Comparison of ENCODE assay signal across 8 mouse cellular contexts in genomic region chr19:24308305-24308705, GRCm38 (mm10). TPM values are rescaled to one million over a fixed set of nuclear protein-coding genes. Genes with fewer than 3 reads are reported as not detected.
DNase-seq lines count a peak whose midpoint lies in the region; ATAC-seq and TF ChIP-seq lines count a peak whose summit lies in the region.

No protein-coding gene starts in this region.

- 40% methylated on average over 5 of the region's 5 CpGs for WGBS in intestine, embryonic 16.5 days
- 3% methylated on average over 5 of the region's 5 CpGs for WGBS in limb, embryonic 11.5 days
- WGBS in neural tube, embryonic 12.5 days: 3% methylated on average over 5 of the region's 5 CpGs

- H3K4me3 ChIP-seq in cortical plate, adult 2 months (ENCODE audit: insufficient read depth, low read length): no peak overlapping the region
- H3K4me3 ChIP-seq in intestine, embryonic 16.5 days (ENCODE audit: low read length): no peak overlapping the region
- H3K4me3 ChIP-seq in limb, embryonic 11.5 days (ENCODE audit: low read depth, low read length): no peak overlapping the region
- no peak overlapping the region for H3K4me3 ChIP-seq in neural tube, embryonic 12.5 days

- TF ChIP-seq POLR2A in cortical plate, adult 2 months (IDR thresholded peaks at IDR 0.05; ENCODE audit: extremely low read depth, insufficient read depth, low read length): no peak

- ATAC-seq in intestine, embryonic 16.5 days: peak; percentile 44
- ATAC-seq in limb, embryonic 11.5 days (ENCODE audit: insufficient number of reproducible peaks, low FRiP score, low TSS enrichment, low read depth): no peak
- ATAC-seq in neural tube, embryonic 12.5 days (ENCODE audit: low FRiP score, low read depth): peak; percentile 53

- no peaks in the 10 kb centered on the region for H3K36me3 ChIP-seq in intestine, embryonic 16.5 days (ENCODE audit: control insufficient read depth, insufficient read depth, low read length)
- no peaks in the 10 kb centered on the region for H3K36me3 ChIP-seq in limb, embryonic 11.5 days (ENCODE audit: control insufficient read depth, insufficient read depth, low read length)
- no peaks in the 10 kb centered on the region for H3K36me3 ChIP-seq in neural tube, embryonic 12.5 days

- no peaks in the 10 kb centered on the region for H3K9me3 ChIP-seq in intestine, embryonic 16.5 days (ENCODE audit: control insufficient read depth, low read length)
- no peaks in the 10 kb centered on the region for H3K9me3 ChIP-seq in limb, embryonic 11.5 days (ENCODE audit: control insufficient read depth, low read length)
- H3K9me3 ChIP-seq in neural tube, embryonic 12.5 days: no peaks in the 10 kb centered on the region

- H3K27me3 ChIP-seq in intestine, embryonic 16.5 days (replicated peaks; ENCODE audit: control insufficient read depth, insufficient read depth, low read length): no peaks in the 10 kb centered on the region
- no peaks in the 10 kb centered on the region for H3K27me3 ChIP-seq in limb, embryonic 11.5 days (ENCODE audit: control insufficient read depth, insufficient read depth, low read length)
- no peaks in the 10 kb centered on the region for H3K27me3 ChIP-seq in neural tube, embryonic 12.5 days (replicated peaks)

- peak; percentile 58 for DNase-seq in adrenal gland, postnatal 14 days
- DNase-seq in gastrocnemius, postnatal 36 days: peak; percentile 13 to 18
- DNase-seq in limb, embryonic 11.5 days (ENCODE audit: low spot score): peak; percentile 41
- no peak for DNase-seq in T-cell, adult 2 months (ENCODE audit: low spot score)
- DNase-seq in thymus, postnatal 25 days: no peak

- no peak overlapping the region for H3K4me2 ChIP-seq in intestine, embryonic 16.5 days (ENCODE audit: low read depth, low read length)
- H3K4me2 ChIP-seq in limb, embryonic 11.5 days (ENCODE audit: low read depth, severe bottlenecking): no peak overlapping the region
- H3K4me2 ChIP-seq in neural tube, embryonic 12.5 days (replicated peaks): no peak overlapping the region

- no peak overlapping the region for H3K9ac ChIP-seq in intestine, embryonic 16.5 days (ENCODE audit: low read depth, low read length)
- no peak overlapping the region for H3K9ac ChIP-seq in limb, embryonic 11.5 days (ENCODE audit: low read length)
- 0 out of 2 replicates have a peak overlapping the region, but pooled peaks have one; percentile 1 for H3K9ac ChIP-seq in neural tube, embryonic 12.5 days

- H3K27ac ChIP-seq in cortical plate, adult 2 months (ENCODE audit: insufficient read depth, low read length): 0 out of 2 replicates have a peak overlapping the region, but pooled peaks have one; percentile 5
- H3K27ac ChIP-seq in intestine, embryonic 16.5 days (ENCODE audit: low read length): no peak overlapping the region
- H3K27ac ChIP-seq in limb, embryonic 11.5 days (replicated peaks; ENCODE audit: low read depth, low read length): no peak overlapping the region
- H3K27ac ChIP-seq in neural tube, embryonic 12.5 days: peak overlapping the region; percentile 26; the same call in 1 of the 2 replicates

- no peak for TF ChIP-seq CTCF in cortical plate, adult 2 months (IDR thresholded peaks at IDR 0.05; ENCODE audit: extremely low read depth, insufficient read depth, low read length)

- no peaks in the 10 kb centered on the region; the same call in 1 of the 2 replicates for H3K4me1 ChIP-seq in cortical plate, adult 2 months (ENCODE audit: control insufficient read depth, insufficient read depth, low read length)
- H3K4me1 ChIP-seq in intestine, embryonic 16.5 days (ENCODE audit: control insufficient read depth, insufficient read depth, low read length): no peaks in the 10 kb centered on the region
- peaks cover 10% of the 10 kb centered on the region; the same call in 1 of the 2 replicates for H3K4me1 ChIP-seq in limb, embryonic 11.5 days (ENCODE audit: control insufficient read depth, insufficient read depth, low read length)
- peaks cover 18% of the 10 kb centered on the region for H3K4me1 ChIP-seq in neural tube, embryonic 12.5 days

- intact Hi-C loops in gastrocnemius, postnatal 36 days (cut with DNase I): no loop called here

RNA-seq across cellular contexts. Expression of gene Fxn, which starts 27.9 kb away (rescaled TPM):
- total RNA-seq in adrenal gland, postnatal 14 days (2021): 22.2 and 22.5 TPM in 2 replicates
- 8.8 and 9.4 TPM in 2 replicates for polyA plus RNA-seq in cortical plate, adult 2 months (2012; rRNA removed)
- total RNA-seq in gastrocnemius, postnatal 36 days (2021): 10 to 100 TPM; 19.9 to 20.0 TPM
- 34.1 and 37.6 TPM in 2 replicates for polyA plus RNA-seq in intestine, embryonic 16.5 days (2015; fragmentation: Nextera tagmentation; extraction: Ambion mirVana)
- polyA plus RNA-seq in limb, embryonic 11.5 days (2014; fragmentation: Nextera tagmentation; extraction: Ambion mirVana): 59.7 and 62.7 TPM in 2 replicates
- polyA plus RNA-seq in neural tube, embryonic 12.5 days (2016; fragmentation: Nextera tagmentation; extraction: Ambion mirVana): 39.4 and 41.4 TPM in 2 replicates

Comparison
In these comparisons a context has a peak if more than half of its experiments do, and no peak if none do; other contexts are left out.
1. DNase-seq: peak in adrenal gland, postnatal 14 days (single experiment), gastrocnemius, postnatal 36 days (2 of 2) and limb, embryonic 11.5 days (single experiment); none in T-cell, adult 2 months (single experiment) and thymus, postnatal 25 days (single experiment).
2. H3K27ac ChIP-seq: peak in cortical plate, adult 2 months (single experiment) and neural tube, embryonic 12.5 days (single experiment); none in intestine, embryonic 16.5 days (single experiment) and limb, embryonic 11.5 days (single experiment).